Mouse (Mus musculus): Measurements from ENCODE around the gene Insig2. TPM values are rescaled to one million over a fixed set of nuclear protein-coding genes. Genes with fewer than 3 reads are reported as not detected.
A peak's percentile ranks its signal among the peaks of the same experiment; 100 is the strongest.

Insig2 gene
- polyA plus RNA-seq, 1 experiment: 80.3 TPM

DNA sequence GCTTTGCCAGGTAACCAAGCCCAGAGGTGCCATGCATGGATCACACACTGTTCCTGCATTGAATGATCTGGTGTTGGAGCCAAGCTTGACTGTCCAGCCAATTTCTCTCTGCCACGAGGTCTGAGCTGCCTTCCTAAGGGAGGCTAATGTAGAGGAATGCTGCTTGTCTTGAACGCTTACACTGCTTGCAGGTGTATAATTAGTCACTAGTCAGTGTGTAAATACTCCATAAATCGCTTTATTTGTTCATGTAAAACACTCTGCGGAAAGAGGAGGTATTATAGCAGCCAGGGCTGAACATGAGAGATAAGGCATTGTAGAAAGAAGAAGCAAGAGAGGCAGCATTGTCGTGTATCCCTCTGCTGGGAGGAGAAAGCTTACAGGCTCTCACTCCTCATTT lies 11.6 kb upstream of the Insig2 start:
- Histone ChIP-seq H3K4me1 (ENCODE audit: control insufficient read depth, insufficient read depth, low read length) (no peaks in the 10 kb centered on the region), H3K4me3 (ENCODE audit: control insufficient read depth, low read depth, low read length) (no peak overlapping the region), H3K27me3 (ENCODE audit: control insufficient read depth, insufficient read depth, low read length) (no peaks in the 10 kb centered on the region), H3K27ac (ENCODE audit: control insufficient read depth, insufficient read depth, low read depth, low read length) (no peak overlapping the region), H3K36me3 (ENCODE audit: control insufficient read depth, insufficient read depth, low read length) (no peaks in the 10 kb centered on the region)
- no peak for TF ChIP-seq POLR2A (IDR thresholded peaks at IDR 0.05; ENCODE audit: control insufficient read depth, low read depth, low read length)
- no peak for TF ChIP-seq CTCF (IDR thresholded peaks at IDR 0.05; ENCODE audit: control insufficient read depth, insufficient read depth, insufficient replicate concordance, low read depth, low read length)

DNA sequence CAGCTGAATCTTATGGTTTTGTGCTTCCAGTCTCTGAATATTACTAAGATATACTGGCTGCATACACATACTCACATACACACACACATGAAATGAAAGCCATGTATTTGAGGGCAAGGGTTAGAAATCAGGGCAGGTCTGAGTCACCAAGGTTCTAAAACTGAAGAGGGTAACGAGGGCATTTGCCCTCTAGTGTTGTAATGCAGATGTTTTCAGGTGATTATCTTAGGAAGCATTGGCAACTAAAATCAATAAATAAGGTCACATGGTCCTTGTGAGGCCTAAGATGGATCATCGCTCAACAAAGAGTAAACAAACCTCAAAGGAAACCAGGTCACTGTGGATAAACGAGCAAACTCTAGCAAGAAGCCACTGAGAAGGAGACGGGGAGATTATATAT lies 3.4 kb upstream of the Insig2 start:
- no peaks in the 10 kb centered on the region for H3K27me3 ChIP-seq (ENCODE audit: control insufficient read depth, insufficient read depth, low read length)
- TF ChIP-seq CTCF (IDR thresholded peaks at IDR 0.05; ENCODE audit: control insufficient read depth, insufficient read depth, insufficient replicate concordance, low read depth, low read length) (no peak), POLR2A (IDR thresholded peaks at IDR 0.05; ENCODE audit: control insufficient read depth, low read depth, low read length) (no peak)

DNA sequence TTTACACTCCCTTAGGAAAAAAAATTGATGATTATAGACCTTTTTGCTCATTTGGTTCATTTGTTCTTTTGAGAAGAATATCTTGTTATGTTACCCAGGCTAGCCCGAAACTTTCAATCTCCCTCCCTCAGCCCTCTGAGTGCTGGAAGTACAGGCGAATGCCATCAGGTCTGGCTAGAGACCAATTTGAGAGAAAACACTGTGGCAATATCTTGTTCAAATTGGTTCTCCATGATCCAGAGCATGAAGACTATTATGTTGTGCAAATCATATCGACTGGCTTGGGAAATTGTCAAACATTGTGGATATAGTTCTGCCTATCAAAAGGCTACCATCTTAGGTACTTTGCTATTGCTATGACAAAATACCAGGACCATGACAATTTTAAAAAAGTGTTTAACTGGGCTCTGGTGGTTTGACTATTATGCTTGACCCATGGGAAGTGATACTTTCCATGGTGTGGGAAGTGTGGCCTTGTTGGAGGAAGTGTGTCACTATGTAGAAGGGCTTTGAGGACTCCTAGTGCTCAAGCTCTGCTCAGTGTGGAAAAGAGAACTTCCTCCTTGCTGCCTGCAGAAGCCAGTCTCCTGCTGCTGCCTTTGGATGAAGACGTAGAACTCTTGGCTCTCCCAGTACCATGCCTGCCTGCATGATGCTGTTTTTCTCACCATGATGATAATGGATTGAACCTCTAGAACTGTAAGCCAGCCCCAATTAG lies 1.8 kb upstream of the Insig2 start:
- H3K27ac ChIP-seq (ENCODE audit: control insufficient read depth, insufficient read depth, low read depth, low read length): no peak overlapping the region
- H3K4me3 ChIP-seq (ENCODE audit: control insufficient read depth, low read depth, low read length): no peak overlapping the region
- no peaks in the 10 kb centered on the region for H3K27me3 ChIP-seq (ENCODE audit: control insufficient read depth, insufficient read depth, low read length)
- H3K36me3 ChIP-seq (ENCODE audit: control insufficient read depth, insufficient read depth, low read length): no peaks in the 10 kb centered on the region
- TF ChIP-seq CTCF (IDR thresholded peaks at IDR 0.05; ENCODE audit: control insufficient read depth, insufficient read depth, insufficient replicate concordance, low read depth, low read length) (no peak), POLR2A (IDR thresholded peaks at IDR 0.05; ENCODE audit: control insufficient read depth, low read depth, low read length) (no peak)
- no peaks in the 10 kb centered on the region for H3K4me1 ChIP-seq (ENCODE audit: control insufficient read depth, insufficient read depth, low read length)

More for the DNA sequence above, 3.4 kb upstream of the Insig2 start:
- Histone ChIP-seq H3K4me1 (ENCODE audit: control insufficient read depth, insufficient read depth, low read length) (no peaks in the 10 kb centered on the region), H3K4me3 (ENCODE audit: control insufficient read depth, low read depth, low read length) (no peak overlapping the region), H3K27ac (ENCODE audit: control insufficient read depth, insufficient read depth, low read depth, low read length) (no peak overlapping the region), H3K36me3 (ENCODE audit: control insufficient read depth, insufficient read depth, low read length) (no peaks in the 10 kb centered on the region)

DNA sequence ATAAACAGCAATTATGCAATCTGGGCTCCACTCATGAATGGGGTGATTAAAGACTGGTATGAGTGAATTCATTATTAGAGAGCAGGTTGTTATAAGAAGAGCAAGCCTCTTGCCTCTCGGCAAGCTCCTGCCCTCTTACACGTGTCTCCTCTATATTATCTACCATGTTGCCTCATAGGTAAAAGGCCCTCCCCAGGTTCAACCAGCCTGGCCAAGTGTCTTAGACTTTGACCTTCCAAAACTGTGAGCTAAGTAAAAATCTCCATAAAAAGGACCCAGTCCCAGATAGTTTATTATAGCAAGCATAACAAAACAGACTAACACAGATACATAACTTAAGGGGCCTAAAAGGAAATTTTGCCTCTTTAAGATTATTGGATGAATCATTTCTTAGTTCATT lies 1.8 kb downstream of the Insig2 start:
- Histone ChIP-seq H3K27me3 (ENCODE audit: control insufficient read depth, insufficient read depth, low read length) (no peaks in the 10 kb centered on the region), H3K4me1 (ENCODE audit: control insufficient read depth, insufficient read depth, low read length) (no peaks in the 10 kb centered on the region), H3K4me3 (ENCODE audit: control insufficient read depth, low read depth, low read length) (no peak overlapping the region), H3K27ac (ENCODE audit: control insufficient read depth, insufficient read depth, low read depth, low read length) (no peak overlapping the region), H3K36me3 (ENCODE audit: control insufficient read depth, insufficient read depth, low read length) (no peaks in the 10 kb centered on the region)
- no peak for TF ChIP-seq CTCF (IDR thresholded peaks at IDR 0.05; ENCODE audit: control insufficient read depth, insufficient read depth, insufficient replicate concordance, low read depth, low read length)
- no peak for TF ChIP-seq POLR2A (IDR thresholded peaks at IDR 0.05; ENCODE audit: control insufficient read depth, low read depth, low read length)

DNA sequence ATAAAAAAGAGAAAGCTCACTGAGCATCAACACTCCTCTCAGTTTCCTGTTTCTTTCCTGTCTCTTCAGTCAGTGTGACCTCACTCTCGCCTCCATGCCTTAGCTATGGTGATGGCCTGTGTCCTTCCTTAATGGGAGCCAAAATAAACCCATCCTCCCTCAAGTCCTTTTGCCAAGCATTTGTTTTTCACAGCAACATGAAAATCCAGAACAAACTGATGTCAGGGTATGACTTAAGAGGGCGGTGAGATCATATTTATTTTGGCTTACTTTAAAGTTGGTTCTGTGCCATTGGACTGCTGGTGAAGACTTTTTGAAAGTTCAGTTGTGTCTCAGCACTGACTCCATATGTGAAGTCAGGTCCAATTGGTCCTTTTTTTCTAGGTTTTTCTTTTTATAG lies 3.0 kb downstream of the Insig2 start:
- H3K27me3 ChIP-seq (ENCODE audit: control insufficient read depth, insufficient read depth, low read length): no peaks in the 10 kb centered on the region
- no peak overlapping the region for H3K4me3 ChIP-seq (ENCODE audit: control insufficient read depth, low read depth, low read length)
- no peak overlapping the region for H3K27ac ChIP-seq (ENCODE audit: control insufficient read depth, insufficient read depth, low read depth, low read length)
- TF ChIP-seq POLR2A (IDR thresholded peaks at IDR 0.05; ENCODE audit: control insufficient read depth, low read depth, low read length): no peak
- TF ChIP-seq CTCF (IDR thresholded peaks at IDR 0.05; ENCODE audit: control insufficient read depth, insufficient read depth, insufficient replicate concordance, low read depth, low read length): no peak
- H3K36me3 ChIP-seq (ENCODE audit: control insufficient read depth, insufficient read depth, low read length): no peaks in the 10 kb centered on the region
- H3K4me1 ChIP-seq (ENCODE audit: control insufficient read depth, insufficient read depth, low read length): no peaks in the 10 kb centered on the region

DNA sequence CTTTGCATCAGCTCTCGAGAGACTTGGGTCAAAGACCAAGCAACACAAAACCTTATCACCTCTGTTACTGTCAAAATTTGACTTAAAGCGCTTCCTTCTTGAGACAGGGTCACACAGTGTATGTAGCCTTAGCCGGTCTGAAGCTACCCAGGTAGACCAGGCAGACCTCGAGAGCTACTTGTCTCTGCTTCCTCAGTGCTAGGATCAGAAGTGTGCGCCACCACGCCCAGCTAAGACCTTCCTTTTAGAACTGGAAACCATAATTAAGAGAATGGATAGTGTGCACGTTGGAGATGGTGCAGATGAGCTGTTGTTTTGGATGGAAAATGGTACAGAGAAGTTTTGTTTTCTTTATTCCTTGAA lies 4.2 kb downstream of the Insig2 start:
- TF ChIP-seq CTCF (IDR thresholded peaks at IDR 0.05; ENCODE audit: control insufficient read depth, insufficient read depth, insufficient replicate concordance, low read depth, low read length) (no peak), POLR2A (IDR thresholded peaks at IDR 0.05; ENCODE audit: control insufficient read depth, low read depth, low read length) (no peak)
- Histone ChIP-seq H3K4me3 (ENCODE audit: control insufficient read depth, low read depth, low read length) (peak overlapping the region; percentile 86), H3K27me3 (ENCODE audit: control insufficient read depth, insufficient read depth, low read length) (no peaks in the 10 kb centered on the region), H3K36me3 (ENCODE audit: control insufficient read depth, insufficient read depth, low read length) (no peaks in the 10 kb centered on the region), H3K4me1 (ENCODE audit: control insufficient read depth, insufficient read depth, low read length) (no peaks in the 10 kb centered on the region; the same call in 1 of the 2 replicates), H3K27ac (ENCODE audit: control insufficient read depth, insufficient read depth, low read depth, low read length) (peak overlapping the region; percentile 76)

DNA sequence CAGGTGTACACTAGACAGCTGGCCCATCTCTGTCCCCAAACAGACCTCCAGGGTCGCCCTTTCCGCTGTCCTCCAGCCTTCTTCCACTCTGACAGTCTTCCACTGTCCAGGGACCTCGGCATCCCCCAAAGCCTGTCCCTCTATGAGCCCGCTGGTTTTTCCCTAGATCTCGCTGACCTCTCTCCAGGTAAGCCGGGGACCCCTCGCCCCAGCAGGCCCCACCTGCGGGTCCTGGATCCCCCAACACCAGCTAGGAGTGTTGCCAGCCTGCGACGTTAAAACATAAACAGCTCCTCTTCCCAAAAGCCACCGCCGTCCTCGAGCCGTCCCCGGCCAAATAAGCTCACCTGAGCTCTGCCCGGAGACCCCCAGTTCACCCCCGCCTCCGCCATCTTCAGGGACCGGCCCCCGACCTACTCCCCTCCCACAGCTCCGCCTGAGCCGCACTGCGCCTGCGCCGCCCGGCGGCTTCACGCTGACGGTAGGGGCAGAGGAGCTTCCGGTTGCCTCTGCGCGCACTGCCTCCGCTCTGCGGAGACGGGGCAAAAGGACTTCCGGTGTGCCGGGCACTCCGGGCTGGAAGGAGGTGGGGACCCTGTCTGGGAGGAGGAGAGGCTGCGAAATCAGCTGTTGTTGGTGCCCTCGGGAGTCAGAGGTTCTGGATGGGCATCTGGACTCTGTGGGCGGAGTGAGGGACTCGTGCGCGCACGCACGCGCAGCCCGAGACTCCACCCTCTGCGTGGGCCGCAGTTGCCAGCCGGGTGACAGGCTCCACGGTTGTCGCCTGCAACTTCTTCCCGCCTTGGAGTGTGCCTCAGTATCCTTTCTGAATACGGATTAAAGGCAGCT lies 4.8 kb downstream of the Insig2 start:
- H3K27me3 ChIP-seq (ENCODE audit: control insufficient read depth, insufficient read depth, low read length): no peaks in the 10 kb centered on the region
- TF ChIP-seq CTCF (IDR thresholded peaks at IDR 0.05; ENCODE audit: control insufficient read depth, insufficient read depth, insufficient replicate concordance, low read depth, low read length) (no peak), POLR2A (IDR thresholded peaks at IDR 0.05; ENCODE audit: control insufficient read depth, low read depth, low read length) (peak; percentile 95)
- peak overlapping the region; percentile 86 for H3K4me3 ChIP-seq (ENCODE audit: control insufficient read depth, low read depth, low read length)
- H3K27ac ChIP-seq (ENCODE audit: control insufficient read depth, insufficient read depth, low read depth, low read length): peak overlapping the region; percentile 76
- no peaks in the 10 kb centered on the region; the same call in 1 of the 2 replicates for H3K4me1 ChIP-seq (ENCODE audit: control insufficient read depth, insufficient read depth, low read length)
- no peaks in the 10 kb centered on the region for H3K36me3 ChIP-seq (ENCODE audit: control insufficient read depth, insufficient read depth, low read length)
